Mouse (Mus musculus): ENCODE measurements around the gene Ccdc134. TPM values are rescaled to one million over a fixed set of nuclear protein-coding genes. Genes with fewer than 3 reads are reported as not detected.
A peak's percentile ranks its signal among the peaks of the same experiment; 100 is the strongest.

Gene Ccdc134
- total RNA-seq, 4 experiments from 2014 or later, result 10.4 to 14.3 (median 13.0) TPM

- DNase-seq (ENCODE audit: low spot score in 2 of 2), result no peak
Observed at GRCm38 (mm10) chr15:82169671-82170070, 41.9 kb downstream of the Ccdc134 start.

GRCm38 (mm10) chr15:82170437-82171377, 43.0 kb downstream of the Ccdc134 start:
- no peak for DNase-seq (ENCODE audit: low spot score in 2 of 2)

- DNase-seq (ENCODE audit: low spot score in 2 of 2), result no peak
Observed at GRCm38 (mm10) chr15:82172648-82173047, 44.9 kb downstream of the Ccdc134 start.

- no peak for DNase-seq (ENCODE audit: low spot score in 2 of 2)
Observed at GRCm38 (mm10) chr15:82175091-82175490, 47.4 kb downstream of the Ccdc134 start.

- no peak for DNase-seq (ENCODE audit: low spot score in 2 of 2)
Observed at GRCm38 (mm10) chr15:82177743-82178290, 50.1 kb downstream of the Ccdc134 start.

- no peak for DNase-seq (ENCODE audit: low spot score in 2 of 2)
Observed at GRCm38 (mm10) chr15:82181131-82181530, 53.4 kb downstream of the Ccdc134 start.

- no peak for DNase-seq (ENCODE audit: low spot score in 2 of 2)
Observed at GRCm38 (mm10) chr15:82182311-82182710, 54.6 kb downstream of the Ccdc134 start.

- no peak for DNase-seq (ENCODE audit: low spot score in 2 of 2)
Observed at GRCm38 (mm10) chr15:82183596-82183995, 55.9 kb downstream of the Ccdc134 start.

GRCm38 (mm10) chr15:82184183-82184582, 56.5 kb downstream of the Ccdc134 start:
- DNase-seq (ENCODE audit: low spot score in 2 of 2), result no peak

GRCm38 (mm10) chr15:82184656-82185055, 56.9 kb downstream of the Ccdc134 start:
- DNase-seq (ENCODE audit: low spot score in 2 of 2), result no peak

- DNase-seq (ENCODE audit: low spot score in 2 of 2), result no peak
Observed at GRCm38 (mm10) chr15:82185062-82185783, 57.5 kb downstream of the Ccdc134 start.

- no peak for DNase-seq (ENCODE audit: low spot score in 2 of 2)
Observed at GRCm38 (mm10) chr15:82186131-82186530, 58.4 kb downstream of the Ccdc134 start.

GRCm38 (mm10) chr15:82186931-82187330, 59.2 kb downstream of the Ccdc134 start:
- DNase-seq (ENCODE audit: low spot score in 2 of 2), result no peak

GRCm38 (mm10) chr15:82187401-82187800, 59.7 kb downstream of the Ccdc134 start:
- no peak for DNase-seq (ENCODE audit: low spot score in 2 of 2)

- DNase-seq (ENCODE audit: low spot score in 2 of 2), result no peak
Observed at GRCm38 (mm10) chr15:82187924-82188323, 60.2 kb downstream of the Ccdc134 start.

- peak in 1 of 2 experiments; percentile 42 for DNase-seq (ENCODE audit: low spot score in 2 of 2)
Observed at GRCm38 (mm10) chr15:82188481-82189240, 60.9 kb downstream of the Ccdc134 start.

Other genes starting within 250 kb of the Ccdc134 start
- 10 to 100 TPM; 39.5 to 50.1 (median 47.8) TPM for gene Polr3h, start 201.7 kb upstream of the Ccdc134 start, total RNA-seq (2022)
- gene Csdc2, start 191.2 kb upstream of the Ccdc134 start, total RNA-seq (2022), result 10 to 100 TPM; 63.2 to 67.4 (median 65.9) TPM
- gene Pmm1, start 167.0 kb upstream of the Ccdc134 start, total RNA-seq (2022), result 100 to 1,000 TPM; 190 to 206 (median 199) TPM
- gene 1700029P11Rik, start 147.4 kb upstream of the Ccdc134 start, total RNA-seq (2022), result not detected
- gene Xrcc6, start 140.1 kb upstream of the Ccdc134 start, total RNA-seq (2022), result 10 to 100 TPM; 27.4 to 35.4 (median 28.9) TPM
- 100 to 1,000 TPM in 2 of 4 experiments, 10 to 100 TPM in 2; 90.4 to 112 (median 101) TPM for gene Desi1, start 94.1 kb upstream of the Ccdc134 start, total RNA-seq (2022)
- gene Snu13, start 80.3 kb upstream of the Ccdc134 start, total RNA-seq (2022), result 100 to 1,000 TPM in 3 of 4 experiments, 10 to 100 TPM in 1; 98.4 to 120 (median 115) TPM
- not detected for gene 4930407I10Rik, start 68.8 kb upstream of the Ccdc134 start, total RNA-seq (2022)
- under 1 TPM; 0.35 to 0.87 (median 0.66) TPM for gene Mei1, start 57.9 kb upstream of the Ccdc134 start, total RNA-seq (2022)
- gene Srebf2, start 19.3 kb downstream of the Ccdc134 start, total RNA-seq (2022), result 100 to 1,000 TPM; 175 to 214 (median 189) TPM
- gene Shisa8, start 84.9 kb downstream of the Ccdc134 start, total RNA-seq (2022), result 1 to 10 TPM; 1.6 to 3.5 (median 2.0) TPM
- under 1 TPM in 2 of 4 experiments, not detected in 2; 0.69 to 0.80 TPM for gene Tnfrsf13c, start 96.4 kb downstream of the Ccdc134 start, total RNA-seq (2022)
- 1 to 10 TPM; 2.6 to 4.8 (median 4.4) TPM for gene Cenpm, start 116.8 kb downstream of the Ccdc134 start, total RNA-seq (2022)
- 100 to 1,000 TPM in 3 of 4 experiments, 10 to 100 TPM in 1; 91.7 to 112 (median 104) TPM for gene 1500009C09Rik, start 124.5 kb downstream of the Ccdc134 start, total RNA-seq (2022)
- gene Sept3, start 147.0 kb downstream of the Ccdc134 start, total RNA-seq (2022), result 100 to 1,000 TPM; 583 to 608 (median 584) TPM
- not detected for gene Wbp2nl, start 171.0 kb downstream of the Ccdc134 start, total RNA-seq (2022)
- gene Naga, start 211.0 kb downstream of the Ccdc134 start, total RNA-seq (2022), result 10 to 100 TPM; 33.0 to 56.7 (median 43.1) TPM
- 1 to 10 TPM in 1 of 4 experiments, under 1 TPM in 3; 0.22 to 1.2 (median 0.32) TPM for gene Pheta2, start 211.0 kb downstream of the Ccdc134 start, total RNA-seq (2022)
- gene Smdt1, start 211.0 kb downstream of the Ccdc134 start, total RNA-seq (2022), result 100 to 1,000 TPM; 123 to 145 (median 138) TPM
- gene Ndufa6, start 226.4 kb downstream of the Ccdc134 start, total RNA-seq (2022), result 100 to 1,000 TPM; 177 to 207 (median 191) TPM